19 mouse cellular contexts compared by ENCODE assay signal in the genomic region with DNA sequence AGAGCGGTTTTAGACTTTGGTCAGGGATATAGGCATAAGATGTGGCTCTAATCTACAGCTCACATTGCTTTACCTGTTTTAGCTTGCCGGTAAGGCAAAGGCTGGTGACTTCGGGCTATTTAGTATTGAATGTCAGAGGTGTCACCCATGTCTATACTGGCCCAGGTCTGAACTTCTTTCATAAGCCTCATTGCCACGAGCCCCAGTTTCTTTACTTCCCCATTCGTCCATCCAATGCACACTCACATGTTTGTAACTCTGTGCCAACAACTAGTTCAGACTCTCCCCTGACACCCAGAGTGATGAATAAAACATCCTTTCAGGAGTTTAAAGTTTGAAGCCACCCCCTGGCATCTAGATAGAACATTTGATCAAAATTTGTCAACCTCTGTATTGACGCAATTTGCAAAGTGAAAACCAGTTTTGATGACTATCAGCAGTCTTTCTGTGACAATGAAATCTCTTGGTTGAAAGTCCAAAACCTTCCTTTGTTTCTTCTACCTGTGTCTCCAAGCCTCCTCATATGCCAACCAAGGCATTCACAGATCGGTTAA.
"Had no signal": no experiment of that assay in that cellular context is flagged by ENCODE, and none has a peak within 500 bp of the region (broad histone marks: within the 10 kb centered on the region; RNA-seq: fewer than 3 reads in every experiment).

No protein-coding gene starts in this region.

- H3K4me2 ChIP-seq: limb, embryonic 12.5 days; liver, embryonic 13.5 days; lung, embryonic 15.5 days; midbrain, embryonic 13.5 days; neural tube, embryonic 12.5 days had no signal

- H3K4me3 ChIP-seq: limb, embryonic 12.5 days; liver, embryonic 13.5 days; lung, embryonic 15.5 days; midbrain, embryonic 13.5 days; myocyte; neural tube, embryonic 12.5 days had no signal

- H3K9ac ChIP-seq: limb, embryonic 12.5 days; liver, embryonic 13.5 days; liver, postnatal 0 days; lung, embryonic 15.5 days; midbrain, embryonic 13.5 days; neural tube, embryonic 12.5 days had no signal

- H3K27ac ChIP-seq: kidney, postnatal 0 days; limb, embryonic 12.5 days; liver, embryonic 13.5 days; lung, embryonic 15.5 days; macrophage; midbrain, embryonic 13.5 days; neural tube, embryonic 12.5 days had no signal

- H3K27me3 ChIP-seq: limb, embryonic 12.5 days; liver, embryonic 13.5 days; lung, embryonic 15.5 days; midbrain, embryonic 13.5 days; neural tube, embryonic 12.5 days had no signal

- H3K36me3 ChIP-seq: limb, embryonic 12.5 days; liver, embryonic 13.5 days; lung, embryonic 15.5 days; midbrain, embryonic 13.5 days; neural tube, embryonic 12.5 days had no signal

- ATAC-seq: liver, postnatal 0 days; midbrain, embryonic 13.5 days had no signal

- H3K9me3 ChIP-seq: limb, embryonic 12.5 days; liver, embryonic 13.5 days; lung, embryonic 15.5 days; midbrain, embryonic 13.5 days; neural tube, embryonic 12.5 days had no signal

- H3K4me1 ChIP-seq: limb, embryonic 12.5 days; liver, embryonic 13.5 days; lung, embryonic 15.5 days; midbrain, embryonic 13.5 days; neural tube, embryonic 12.5 days had no signal

- DNase-seq: kidney, adult 11 months; kidney, adult 9 months; kidney, postnatal 36 days; layer of hippocampus, adult 9-11 months; layer of hippocampus, postnatal 36 days; liver; liver, embryonic 13.5 days; liver, postnatal 0 days; lung, postnatal 14 days; retina, postnatal 1 day; thymus, adult 18-20 months; thymus, postnatal 36 days had no signal
